ENCODE assay signal across 27 mouse cellular contexts in the genomic region with DNA sequence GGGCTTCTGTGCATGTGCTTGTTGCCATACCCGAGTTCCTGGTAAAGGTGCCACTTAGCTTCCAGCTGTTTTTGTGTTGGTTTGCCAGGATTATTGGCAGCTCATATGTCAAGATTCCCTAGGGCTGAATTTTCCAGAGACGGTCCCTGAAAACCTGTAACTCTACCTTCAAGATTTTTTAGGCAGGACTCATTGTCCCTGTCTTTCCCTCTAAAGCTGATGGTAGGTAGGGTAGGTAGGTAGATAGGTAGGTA. TPM values are rescaled to one million over a fixed set of nuclear protein-coding genes. Genes with fewer than 3 reads are reported as not detected.
"Had no signal": no experiment of that assay in that cellular context is flagged by ENCODE, and none has a peak within 500 bp of the region (broad histone marks: within the 10 kb centered on the region; RNA-seq: fewer than 3 reads in every experiment).

No protein-coding gene starts in this region.

- H3K4me3 ChIP-seq: limb, embryonic 10.5 days; limb, embryonic 13.5 days; lung, embryonic 15.5 days; megakaryocyte, embryonic 14.5 days; midbrain, embryonic 10.5 days; midbrain, embryonic 13.5 days; myocyte; neural tube, embryonic 13.5 days had no signal

- DNase-seq: kidney, postnatal 10 days; lung, postnatal 10 days; thymus, adult 18-20 months; thymus, postnatal 36 days had no signal

- ATAC-seq: midbrain, embryonic 13.5 days; midbrain, embryonic 16.5 days had no signal

- H3K9me3 ChIP-seq: limb, embryonic 10.5 days; limb, embryonic 13.5 days; lung, embryonic 15.5 days; midbrain, embryonic 10.5 days; midbrain, embryonic 13.5 days; neural tube, embryonic 13.5 days had no signal

- H3K9ac ChIP-seq: limb, embryonic 13.5 days; lung, embryonic 15.5 days; midbrain, embryonic 13.5 days; neural tube, embryonic 13.5 days had no signal

- H3K4me2 ChIP-seq: limb, embryonic 13.5 days; lung, embryonic 15.5 days; midbrain, embryonic 13.5 days; neural tube, embryonic 13.5 days had no signal

- H3K4me1 ChIP-seq: limb, embryonic 10.5 days; limb, embryonic 13.5 days; lung, embryonic 15.5 days; midbrain, embryonic 10.5 days; midbrain, embryonic 13.5 days; neural tube, embryonic 13.5 days had no signal

- H3K36me3 ChIP-seq: limb, embryonic 10.5 days; limb, embryonic 13.5 days; lung, embryonic 15.5 days; midbrain, embryonic 10.5 days; midbrain, embryonic 13.5 days; neural tube, embryonic 13.5 days had no signal

- H3K27me3 ChIP-seq: lung, embryonic 15.5 days; midbrain, embryonic 13.5 days; neural tube, embryonic 13.5 days had no signal

- H3K27ac ChIP-seq: limb, embryonic 10.5 days; limb, embryonic 13.5 days; lung, embryonic 15.5 days; midbrain, embryonic 10.5 days; midbrain, embryonic 13.5 days; neural tube, embryonic 13.5 days had no signal

RNA-seq across cellular contexts. Expression of gene Serpina11, which starts 0.3 kb away (rescaled TPM):
- total RNA-seq: layer of hippocampus, adult 8-10 months; layer of hippocampus, postnatal 14 days; left cerebral cortex, postnatal 25 days had no signal
- polyA plus RNA-seq: intestine, embryonic 14.5 days; intestine, postnatal 0 days; kidney, embryonic 14.5 days; limb, embryonic 10.5 days; limb, embryonic 13.5 days; lung, embryonic 15.5 days; midbrain, embryonic 10.5 days; midbrain, embryonic 13.5 days; midbrain, embryonic 16.5 days; neural tube, embryonic 13.5 days; testis, adult 2 months; urinary bladder, adult 2 months had no signal

RNA-seq across cellular contexts. Expression of gene Serpina9, which starts 24.1 kb away (rescaled TPM):
- total RNA-seq: monocyte, adult 5-6 weeks; neutrophil, adult 5-6 weeks had no signal
- polyA plus RNA-seq: intestine, postnatal 0 days; kidney, adult 2 months; kidney, embryonic 14.5 days; limb, embryonic 10.5 days; limb, embryonic 13.5 days; midbrain, embryonic 10.5 days; midbrain, embryonic 13.5 days; midbrain, embryonic 16.5 days; neural tube, embryonic 13.5 days; spleen, adult 2 months; urinary bladder, adult 2 months had no signal

RNA-seq across cellular contexts. Expression of gene Serpina1e, which starts 30.7 kb away (rescaled TPM):
- total RNA-seq: layer of hippocampus, postnatal 14 days; left cerebral cortex, postnatal 25 days; monocyte, adult 5-6 weeks; neutrophil, adult 5-6 weeks had no signal
- polyA plus RNA-seq: limb, embryonic 10.5 days; limb, embryonic 13.5 days; midbrain, embryonic 10.5 days; midbrain, embryonic 16.5 days; neural tube, embryonic 13.5 days had no signal

RNA-seq across cellular contexts. Expression of gene Serpina12, which starts 54.8 kb away (rescaled TPM):
- total RNA-seq: layer of hippocampus, adult 8-10 months; layer of hippocampus, postnatal 14 days; left cerebral cortex, postnatal 25 days; monocyte, adult 5-6 weeks; neutrophil, adult 5-6 weeks had no signal
- polyA plus RNA-seq: intestine, embryonic 14.5 days; intestine, postnatal 0 days; kidney, adult 2 months; kidney, embryonic 14.5 days; limb, embryonic 10.5 days; limb, embryonic 13.5 days; lung, embryonic 15.5 days; midbrain, embryonic 10.5 days; midbrain, embryonic 13.5 days; midbrain, embryonic 16.5 days; neural tube, embryonic 13.5 days; small intestine, adult 2 months; stomach, embryonic 16.5 days; testis, adult 2 months; urinary bladder, adult 2 months had no signal
